Mouse (Mus musculus) spleen, postnatal 36 days (tissue): ENCODE data around the gene Barx2.
A peak's percentile ranks its signal among the peaks of the same experiment; 100 is the strongest.

Experiments
- DNase-seq, 2 experiments: peaks; one replicate each; pipeline ENCODE4 v3.0.0; 2022; ENCODE audit warnings: low spot score in 2 of 2, mixed read lengths in 1 of 2

Gene Barx2

GRCm38 (mm10) chr9:31888333-31888732 lies 24.9 kb downstream of the Barx2 start:
- DNase-seq, result no peak

- DNase-seq, result no peak
Observed at GRCm38 (mm10) chr9:31886258-31886657, 27.0 kb downstream of the Barx2 start.

- no peak for DNase-seq
Observed at GRCm38 (mm10) chr9:31882376-31882775, 30.9 kb downstream of the Barx2 start.

GRCm38 (mm10) chr9:31875556-31875955 lies 37.7 kb downstream of the Barx2 start:
- no peak for DNase-seq

- no peak for DNase-seq
Observed at GRCm38 (mm10) chr9:31874236-31874635, 39.0 kb downstream of the Barx2 start.

- no peak for DNase-seq
Observed at GRCm38 (mm10) chr9:31871410-31871809, 41.9 kb downstream of the Barx2 start.

GRCm38 (mm10) chr9:31868823-31869460 lies 44.3 kb downstream of the Barx2 start:
- DNase-seq, result no peak

GRCm38 (mm10) chr9:31863830-31864229 lies 49.4 kb downstream of the Barx2 start:
- no peak for DNase-seq

- no peak for DNase-seq
Observed at GRCm38 (mm10) chr9:31859446-31859845, 53.8 kb downstream of the Barx2 start.

GRCm38 (mm10) chr9:31858720-31859340 lies 54.4 kb downstream of the Barx2 start:
- no peak for DNase-seq

- DNase-seq, result no peak
Observed at GRCm38 (mm10) chr9:31857512-31857911, 55.8 kb downstream of the Barx2 start.

- DNase-seq, result no peak
Observed at GRCm38 (mm10) chr9:31856437-31856836, 56.8 kb downstream of the Barx2 start.

GRCm38 (mm10) chr9:31855668-31856067 lies 57.6 kb downstream of the Barx2 start:
- DNase-seq, result no peak

GRCm38 (mm10) chr9:31851710-31852109 lies 61.6 kb downstream of the Barx2 start:
- no peak for DNase-seq

- DNase-seq, result no peak
Observed at GRCm38 (mm10) chr9:31850706-31851105, 62.6 kb downstream of the Barx2 start.

- DNase-seq, result no peak
Observed at GRCm38 (mm10) chr9:31849387-31849786, 63.9 kb downstream of the Barx2 start.

- no peak for DNase-seq
Observed at GRCm38 (mm10) chr9:31844614-31845013, 68.6 kb downstream of the Barx2 start.

GRCm38 (mm10) chr9:31841108-31841815 lies 72.0 kb downstream of the Barx2 start:
- peak; percentile 45 to 57 for DNase-seq

GRCm38 (mm10) chr9:31840571-31840970 lies 72.7 kb downstream of the Barx2 start:
- DNase-seq, result no peak

GRCm38 (mm10) chr9:31840037-31840436 lies 73.2 kb downstream of the Barx2 start:
- no peak for DNase-seq

- DNase-seq, result no peak
Observed at GRCm38 (mm10) chr9:31839106-31840027, 73.9 kb downstream of the Barx2 start.

GRCm38 (mm10) chr9:31838047-31838446 lies 75.2 kb downstream of the Barx2 start:
- DNase-seq, result no peak
